Mouse (Mus musculus) hindbrain, embryonic 13.5 days (tissue): ENCODE results near the gene Lenep. TPM values are rescaled to one million over a fixed set of nuclear protein-coding genes. Genes with fewer than 3 reads are reported as not detected.

Experiments used
- ATAC-seq: fragments of 200-750 bp; cut with Nextera tagmentation; 2 replicates; pipeline ENCODE4 v1.8.0; 2017; ENCODE audit warnings: moderate TSS enrichment; ENCODE audit not compliant: low FRiP score
- H3K27ac ChIP-seq: fragments of 300-500 bp; sonication (generic); 2 replicates; pipeline ENCODE4 v1.5.1; 2015; ENCODE audit warnings: inconsistent platforms, mild to moderate bottlenecking, moderate library complexity
- H3K27me3 ChIP-seq: fragments of 300-500 bp; sonication (generic); 2 replicates; pipeline ENCODE4 v1.6.1; 2015; ENCODE audit warnings: mild to moderate bottlenecking, inconsistent platforms
- H3K36me3 ChIP-seq: fragments of 300-500 bp; sonication (generic); 2 replicates; pipeline ENCODE4 v1.6.1; 2015; ENCODE audit warnings: mild to moderate bottlenecking, inconsistent platforms
- H3K4me1 ChIP-seq: fragments of 300-500 bp; sonication (generic); replicated peaks from 2 replicates; pipeline ENCODE4 v1.6.1; 2015; ENCODE audit warnings: inconsistent platforms
- H3K4me2 ChIP-seq: fragments of 300-500 bp; sonication (generic); 2 replicates; pipeline ENCODE4 v1.6.1; 2015; ENCODE audit warnings: inconsistent platforms, mild to moderate bottlenecking, moderate library complexity
- H3K4me3 ChIP-seq: fragments of 300-500 bp; sonication (generic); 2 replicates; pipeline ENCODE4 v1.5.1; 2015; ENCODE audit warnings: mild to moderate bottlenecking, inconsistent platforms
- H3K9ac ChIP-seq: fragments of 300-500 bp; sonication (generic); 2 replicates; pipeline ENCODE4 v1.6.1; 2015; ENCODE audit warnings: mild to moderate bottlenecking, inconsistent platforms
- H3K9me3 ChIP-seq: fragments of 300-500 bp; sonication (generic); 2 replicates; pipeline ENCODE4 v1.6.1; 2016; ENCODE audit warnings: inconsistent platforms
- whole genome bisulfite sequencing: fragments of 180-500 bp; shearing (Covaris S2); methylation state at CpG from one replicate; pipeline ENCODE4 v1.1.7; 2015; 5-methylcytosine and 5-hydroxymethylcytosine counted together
- polyA plus RNA-seq: library from polyadenylated mRNA; unstranded; fragments of >200 nt; fragmentation: Nextera tagmentation; extraction: Ambion mirVana; gene quantifications from 2 replicates; pipeline ENCODE4 v1.2.1, GENCODE M21; 2015

Gene Lenep
- polyA plus RNA-seq, 1 experiment from 2014 or later = 1.4 TPM

DNA sequence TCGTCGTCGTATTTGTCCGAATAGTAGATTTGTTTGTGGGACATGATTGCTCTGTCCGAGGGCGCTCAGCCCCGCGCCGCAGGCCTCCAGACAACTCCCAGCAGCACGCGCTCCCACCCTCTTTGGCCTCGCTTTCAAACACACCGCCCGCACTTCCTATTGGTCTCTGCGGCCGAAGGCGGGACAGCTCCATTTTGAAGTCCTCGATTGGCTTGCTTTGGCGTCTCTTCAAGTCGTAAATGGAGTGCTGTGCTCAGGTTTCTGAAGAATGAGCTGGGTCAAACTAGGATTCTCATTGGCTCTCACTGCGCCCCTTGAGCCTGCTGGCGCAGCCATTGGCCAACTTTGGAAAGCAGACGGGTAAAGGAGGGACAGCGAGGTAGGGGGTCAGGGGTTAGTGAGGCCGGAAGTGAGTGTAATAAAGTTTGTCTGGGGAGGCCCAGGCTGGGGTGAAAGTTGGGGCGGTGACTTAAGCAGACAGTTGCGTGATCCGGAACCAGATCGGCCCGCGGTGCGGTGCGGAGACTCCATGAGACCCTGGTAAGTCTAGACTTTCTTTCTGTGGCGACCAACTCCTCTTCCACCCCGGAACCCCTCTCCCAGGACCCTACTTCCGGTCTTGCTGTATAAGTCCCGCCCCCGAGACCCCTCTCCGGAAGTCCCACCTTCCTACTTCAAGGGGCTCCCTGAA lies 15.7 kb upstream of the Lenep start, which contains the start of the genes Cks1b and Shc1:
TSS of gene Cks1b (minus strand) at position 214 of the 691 bp plus-strand sequence.
TSS of gene Shc1 (plus strand) at position 274 of the 691 bp plus-strand sequence.
- ATAC-seq = peak; percentile 97
- H3K4me3 ChIP-seq = peak within 1 kb of the TSS; percentile 54
- WGBS = under 1% methylated on average over 39 of the region's 39 CpGs
- H3K27me3 ChIP-seq = no peaks in the 10 kb centered on the region
- peak within 1 kb of the TSS; percentile 82 for H3K4me2 ChIP-seq
- peak within 1 kb of the TSS; percentile 68 for H3K9ac ChIP-seq
- H3K9me3 ChIP-seq = no peaks in the 10 kb centered on the region
- H3K4me1 ChIP-seq = peaks cover 43% of the 10 kb centered on the region
- H3K36me3 ChIP-seq = peaks cover 23% of the 10 kb centered on the region
- peak within 1 kb of the TSS; percentile 87 for H3K27ac ChIP-seq

DNA sequence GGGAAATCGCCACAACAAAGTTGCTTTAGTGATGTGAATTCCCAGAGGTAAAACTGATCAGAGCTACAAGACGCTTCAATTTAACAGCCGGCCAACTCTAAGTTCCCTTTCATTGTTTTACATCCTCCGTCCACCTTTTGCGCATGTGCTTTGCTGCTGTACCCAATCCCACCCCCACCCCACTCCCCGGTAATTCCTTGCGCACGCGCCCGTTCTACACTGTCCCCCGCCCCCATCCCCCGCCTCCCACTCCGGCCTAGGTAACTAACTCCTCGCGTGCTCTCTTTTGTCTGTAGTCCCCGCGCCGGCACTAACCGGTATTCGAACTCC lies 15.2 kb upstream of the Lenep start:
- H3K27ac ChIP-seq = peak overlapping the region; percentile 45
- peak; percentile 52 for ATAC-seq

DNA sequence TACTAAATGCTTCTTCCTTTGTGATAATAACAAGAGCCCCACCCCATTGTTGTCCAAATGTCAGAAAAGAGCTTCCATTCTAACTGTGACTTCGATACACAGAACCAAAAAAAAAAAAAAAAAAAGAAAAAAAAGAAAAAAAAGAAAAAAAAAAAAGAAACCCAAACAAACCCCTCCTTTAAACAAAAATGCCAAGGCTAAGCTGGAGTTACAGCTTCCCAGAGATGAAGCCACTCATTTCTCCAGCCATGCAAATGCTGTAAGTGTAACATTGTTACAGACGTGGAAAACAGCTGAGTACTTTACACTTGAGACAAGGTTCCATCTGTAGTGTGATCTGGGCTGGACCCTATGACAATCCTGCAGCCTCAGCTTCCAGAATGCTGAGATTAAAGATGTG lies 14.5 kb upstream of the Lenep start:
- Histone ChIP-seq H3K27ac (peak overlapping the region; percentile 45; the same call in 1 of the 2 replicates), H3K27me3 (no peaks in the 10 kb centered on the region), H3K9me3 (no peaks in the 10 kb centered on the region), H3K4me2 (peak overlapping the region; percentile 82), H3K4me3 (peak overlapping the region; percentile 54), H3K4me1 (peaks cover 43% of the 10 kb centered on the region), H3K9ac (peak overlapping the region; percentile 68), H3K36me3 (peaks cover 23% of the 10 kb centered on the region)
- no peak for ATAC-seq
- whole genome bisulfite sequencing = 34% methylated on average over 2 of the region's 2 CpGs

More for the DNA sequence above, 15.2 kb upstream of the Lenep start:
- peak overlapping the region; percentile 68 for H3K9ac ChIP-seq
- no peaks in the 10 kb centered on the region for H3K27me3 ChIP-seq
- peak overlapping the region; percentile 54 for H3K4me3 ChIP-seq
- under 1% methylated on average over 20 of the region's 20 CpGs for WGBS
- H3K9me3 ChIP-seq = no peaks in the 10 kb centered on the region
- peaks cover 43% of the 10 kb centered on the region for H3K4me1 ChIP-seq
- H3K4me2 ChIP-seq = peak overlapping the region; percentile 82
- H3K36me3 ChIP-seq = peaks cover 23% of the 10 kb centered on the region

DNA sequence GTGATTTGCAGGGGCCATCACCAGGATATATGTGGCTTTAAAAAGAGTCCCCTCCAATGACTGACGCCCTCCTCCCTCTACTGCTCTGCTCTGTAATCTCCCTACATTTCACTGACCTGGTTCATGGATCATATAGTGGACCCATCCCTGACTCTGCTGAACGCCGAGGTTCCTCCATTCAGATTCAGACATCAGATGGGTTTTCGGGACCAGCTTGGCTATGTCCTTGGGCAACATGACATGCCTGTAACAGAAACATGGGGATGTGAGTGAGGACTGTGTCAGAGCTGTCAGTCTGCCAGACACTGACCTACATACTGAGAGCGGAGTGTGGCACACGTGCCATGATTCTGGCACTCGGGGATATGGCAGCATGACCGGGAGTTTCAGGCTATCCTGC lies 13.6 kb upstream of the Lenep start:
- no peaks in the 10 kb centered on the region for H3K9me3 ChIP-seq
- no peak overlapping the region for H3K4me2 ChIP-seq
- no peaks in the 10 kb centered on the region for H3K27me3 ChIP-seq
- 97% methylated on average over 8 of the region's 8 CpGs for WGBS
- peaks cover 36% of the 10 kb centered on the region for H3K4me1 ChIP-seq
- H3K9ac ChIP-seq = no peak overlapping the region
- no peak overlapping the region for H3K27ac ChIP-seq
- no peak for ATAC-seq
- no peak overlapping the region for H3K4me3 ChIP-seq
- H3K36me3 ChIP-seq = peaks cover 23% of the 10 kb centered on the region

DNA sequence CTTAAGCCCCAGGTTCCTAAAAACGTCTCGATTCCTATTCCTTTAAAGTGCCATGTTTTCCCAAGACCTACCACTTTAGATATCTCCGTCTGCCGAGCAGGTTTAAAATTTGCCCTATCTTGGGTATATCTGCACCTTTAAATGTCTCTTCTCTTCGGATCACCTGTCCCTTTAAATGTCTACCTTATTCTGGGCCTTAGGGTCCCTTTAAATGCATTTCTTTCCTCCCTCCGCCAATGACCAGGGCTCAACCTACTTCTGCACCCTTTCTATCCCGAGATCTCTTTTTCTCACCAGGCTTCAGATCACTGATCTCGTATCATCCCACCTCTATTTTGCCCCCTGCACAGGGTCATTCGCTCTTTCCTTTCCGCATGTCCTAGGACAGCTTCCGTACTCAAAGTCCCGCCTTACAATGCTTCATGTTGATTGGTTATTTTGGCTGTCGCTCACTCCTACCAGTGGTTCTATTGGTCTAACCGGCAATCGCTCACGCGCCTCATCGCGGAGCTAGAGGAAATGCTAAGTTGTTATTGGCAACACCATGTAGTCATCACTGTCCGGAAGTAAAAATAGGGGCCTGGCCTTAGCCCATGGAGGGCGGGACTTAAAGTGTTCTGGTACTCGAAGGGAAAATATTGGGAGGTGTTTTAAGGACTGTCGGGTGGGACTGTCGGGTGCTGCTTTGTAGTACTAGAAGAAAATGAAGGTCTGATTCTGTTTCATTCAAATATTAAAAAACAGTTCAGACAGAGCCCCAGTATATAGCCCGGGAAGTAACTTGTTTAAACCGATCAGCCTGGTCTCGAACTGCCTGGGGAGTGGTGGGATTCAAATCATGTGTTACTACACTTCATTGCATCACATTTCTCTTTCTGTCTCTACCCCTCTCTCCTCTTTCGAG lies 9.1 kb upstream of the Lenep start, which contains the start of gene Flad1:
TSS of gene Flad1 (minus strand) at position 381 of the 904 bp plus-strand sequence.
- Histone ChIP-seq H3K4me2 (peak within 1 kb of the TSS; percentile 69), H3K9ac (peak within 1 kb of the TSS; percentile 72), H3K4me3 (peak within 1 kb of the TSS; percentile 47), H3K27ac (peak within 1 kb of the TSS; percentile 78), H3K36me3 (peaks cover 46% of the 10 kb centered on the region), H3K27me3 (no peaks in the 10 kb centered on the region), H3K9me3 (no peaks in the 10 kb centered on the region), H3K4me1 (peaks cover 34% of the 10 kb centered on the region)
- ATAC-seq = peak; percentile 100
- WGBS = 8% methylated on average over 28 of the region's 28 CpGs

DNA sequence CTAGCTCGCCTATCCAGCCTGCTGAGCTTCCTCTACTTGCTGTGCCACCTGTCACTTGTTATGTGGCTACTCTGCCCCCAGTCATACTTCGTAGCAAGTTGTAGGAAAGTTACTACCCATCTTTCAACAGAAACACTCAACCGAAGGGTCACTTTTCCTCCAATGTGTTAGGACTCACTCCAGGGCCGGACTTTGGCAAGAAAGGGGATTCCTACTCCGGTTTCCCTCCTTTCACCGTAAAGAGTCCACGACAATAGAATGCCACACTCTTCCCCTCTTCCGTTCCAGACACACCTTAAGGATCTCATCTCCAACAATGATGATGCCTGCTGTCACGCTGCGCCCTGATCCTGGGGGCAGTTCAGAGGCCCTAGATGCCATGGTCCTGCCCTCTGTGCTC lies 8.3 kb upstream of the Lenep start:
- Histone ChIP-seq H3K4me1 (peaks cover 34% of the 10 kb centered on the region), H3K27me3 (no peaks in the 10 kb centered on the region), H3K9ac (peak overlapping the region; percentile 72), H3K4me3 (peak overlapping the region; percentile 47), H3K27ac (peak overlapping the region; percentile 78), H3K9me3 (no peaks in the 10 kb centered on the region), H3K36me3 (peaks cover 48% of the 10 kb centered on the region), H3K4me2 (peak overlapping the region; percentile 69)
- WGBS = 82% methylated on average over 10 of the region's 10 CpGs
- ATAC-seq = no peak

DNA sequence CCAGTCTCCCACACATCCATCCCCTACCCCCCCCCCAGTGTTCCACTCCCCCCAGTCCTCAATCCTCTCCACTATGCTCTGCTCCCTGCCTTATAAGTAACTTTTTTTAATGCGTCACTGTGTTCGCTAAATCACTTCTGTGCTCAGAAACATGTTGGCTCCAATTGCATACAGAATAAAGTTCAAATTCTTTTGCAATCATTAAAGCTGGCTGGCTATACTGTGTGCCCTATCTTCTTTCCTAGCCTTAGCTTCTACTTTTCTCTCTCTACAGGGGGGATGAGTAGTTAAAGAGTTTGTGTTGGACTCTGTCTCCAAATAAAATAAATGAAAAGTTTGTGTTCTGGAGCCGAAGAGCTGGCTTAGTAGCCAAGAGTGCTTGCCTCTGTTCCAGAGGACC lies 7.1 kb upstream of the Lenep start:
- Histone ChIP-seq H3K9ac (no peak overlapping the region), H3K4me3 (no peak overlapping the region), H3K4me2 (no peak overlapping the region), H3K27me3 (no peaks in the 10 kb centered on the region), H3K36me3 (peaks cover 49% of the 10 kb centered on the region), H3K9me3 (no peaks in the 10 kb centered on the region), H3K4me1 (peaks cover 34% of the 10 kb centered on the region), H3K27ac (no peak overlapping the region)
- ATAC-seq = no peak
- WGBS = 95% methylated on average over 3 of the region's 3 CpGs

DNA sequence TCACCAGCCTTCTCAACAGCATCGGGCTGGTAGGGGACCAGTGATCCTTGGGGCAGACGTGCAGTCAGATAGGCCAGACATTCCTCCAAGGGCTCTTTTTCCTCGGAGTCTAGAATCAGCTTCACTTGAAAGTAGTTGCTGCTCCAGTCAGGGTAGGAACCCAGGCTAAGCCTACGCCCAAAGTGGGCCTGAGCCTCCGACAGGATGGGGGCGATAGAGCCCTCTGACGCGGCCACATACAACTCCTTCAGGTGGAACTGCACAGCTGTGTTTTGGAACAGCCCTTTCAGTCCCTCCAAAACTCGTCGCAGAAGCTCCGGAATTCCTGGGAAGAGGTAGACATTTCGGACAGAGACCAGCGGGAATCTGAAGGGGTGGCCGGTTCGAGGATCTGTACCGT lies 5.9 kb upstream of the Lenep start:
- H3K27ac ChIP-seq = no peak overlapping the region
- H3K4me3 ChIP-seq = no peak overlapping the region
- H3K36me3 ChIP-seq = peaks cover 52% of the 10 kb centered on the region
- no peaks in the 10 kb centered on the region for H3K27me3 ChIP-seq
- H3K9me3 ChIP-seq = no peaks in the 10 kb centered on the region
- peaks cover 34% of the 10 kb centered on the region for H3K4me1 ChIP-seq
- H3K4me2 ChIP-seq = no peak overlapping the region
- H3K9ac ChIP-seq = no peak overlapping the region
- no peak for ATAC-seq
- 68% methylated on average over 16 of the region's 16 CpGs for WGBS

DNA sequence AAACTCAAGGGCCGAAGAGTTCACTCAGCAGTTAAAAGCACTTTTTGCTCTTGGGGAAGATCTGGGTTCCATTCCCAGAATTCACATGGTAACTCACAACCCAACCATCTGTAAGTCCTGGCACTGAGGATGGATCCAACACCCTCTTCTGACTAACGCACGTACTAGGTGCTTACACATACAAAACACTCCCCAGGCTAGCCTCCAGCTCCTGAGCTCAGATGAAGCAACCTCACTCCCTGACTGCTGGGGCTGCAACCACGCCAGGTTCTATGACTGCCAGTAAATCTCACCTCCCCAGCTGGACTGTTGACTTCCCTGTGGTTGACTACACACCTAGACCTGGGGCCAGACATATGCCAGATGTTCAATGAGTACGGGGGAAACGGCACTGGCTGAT lies 4.3 kb upstream of the Lenep start:
- Histone ChIP-seq H3K9me3 (no peaks in the 10 kb centered on the region), H3K4me1 (peaks cover 28% of the 10 kb centered on the region), H3K4me3 (no peak overlapping the region), H3K4me2 (no peak overlapping the region), H3K27ac (no peak overlapping the region), H3K9ac (no peak overlapping the region), H3K36me3 (peaks cover 68% of the 10 kb centered on the region), H3K27me3 (no peaks in the 10 kb centered on the region)
- ATAC-seq = no peak
- WGBS = 94% methylated on average over 6 of the region's 6 CpGs

DNA sequence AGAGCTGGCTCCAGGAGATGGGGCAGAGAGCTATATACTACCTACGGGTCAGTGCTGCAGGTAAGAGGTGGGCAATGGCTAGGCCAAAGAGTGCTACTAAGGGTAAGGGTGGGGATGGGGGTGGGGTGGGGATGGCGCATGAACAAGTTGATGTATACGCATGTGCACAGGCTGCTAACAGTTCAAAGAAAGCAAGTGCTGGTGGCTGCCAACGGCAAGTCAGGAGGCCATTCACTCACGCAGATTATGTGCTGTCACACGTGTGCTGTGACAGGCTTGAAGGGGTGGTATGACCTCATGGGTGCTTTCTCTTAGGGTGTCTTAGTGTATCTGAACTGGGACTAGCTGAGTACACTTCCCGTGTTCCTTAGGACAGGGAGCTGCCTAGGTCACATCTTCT lies 1.3 kb downstream of the Lenep start:
- Histone ChIP-seq H3K4me3 (no peak overlapping the region), H3K4me2 (no peak overlapping the region), H3K4me1 (peaks cover 5% of the 10 kb centered on the region; the same call in 1 of the 2 replicates), H3K27ac (no peak overlapping the region), H3K27me3 (peaks cover 6% of the 10 kb centered on the region), H3K9ac (no peak overlapping the region), H3K36me3 (peaks cover 51% of the 10 kb centered on the region), H3K9me3 (no peaks in the 10 kb centered on the region)
- ATAC-seq = no peak
- WGBS = 92% methylated on average over 7 of the region's 7 CpGs

DNA sequence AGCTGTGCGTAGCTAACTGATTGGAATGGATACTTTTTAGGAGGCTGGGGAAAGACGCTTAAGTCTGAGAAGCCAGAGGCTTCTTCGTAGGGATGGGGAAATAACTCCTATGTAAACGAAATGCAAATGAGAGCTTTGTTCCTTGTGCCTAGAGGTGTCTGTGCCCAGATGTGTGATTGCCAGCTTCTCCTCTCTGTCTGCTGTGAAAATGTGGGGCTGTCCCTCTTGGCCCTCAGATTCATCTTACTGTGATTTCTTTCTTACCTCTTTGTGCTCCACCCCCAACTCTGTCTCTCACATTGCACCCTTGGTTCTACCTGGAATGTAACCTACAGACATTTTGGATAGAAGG lies 6.0 kb downstream of the Lenep start:
- H3K4me2 ChIP-seq = peak overlapping the region; percentile 99
- H3K9ac ChIP-seq = peak overlapping the region; percentile 46; the same call in 1 of the 2 replicates
- H3K36me3 ChIP-seq = peaks cover 5% of the 10 kb centered on the region; the same call in 1 of the 2 replicates
- under 1% methylated on average over 4 of the region's 4 CpGs for WGBS
- peaks cover 47% of the 10 kb centered on the region for H3K27me3 ChIP-seq
- H3K4me3 ChIP-seq = peak overlapping the region; percentile 52
- no peak overlapping the region for H3K27ac ChIP-seq
- ATAC-seq = no peak
- no peaks in the 10 kb centered on the region for H3K9me3 ChIP-seq
- peaks cover 52% of the 10 kb centered on the region for H3K4me1 ChIP-seq
